Mouse (Mus musculus): ENCODE data around the gene Dyrk1b. TPM values are rescaled to one million over a fixed set of nuclear protein-coding genes. Genes with fewer than 3 reads are reported as not detected.
A peak's percentile ranks its signal among the peaks of the same experiment; 100 is the strongest.

The Dyrk1b gene
- polyA plus RNA-seq, 1 experiment = 22.4 TPM

DNA sequence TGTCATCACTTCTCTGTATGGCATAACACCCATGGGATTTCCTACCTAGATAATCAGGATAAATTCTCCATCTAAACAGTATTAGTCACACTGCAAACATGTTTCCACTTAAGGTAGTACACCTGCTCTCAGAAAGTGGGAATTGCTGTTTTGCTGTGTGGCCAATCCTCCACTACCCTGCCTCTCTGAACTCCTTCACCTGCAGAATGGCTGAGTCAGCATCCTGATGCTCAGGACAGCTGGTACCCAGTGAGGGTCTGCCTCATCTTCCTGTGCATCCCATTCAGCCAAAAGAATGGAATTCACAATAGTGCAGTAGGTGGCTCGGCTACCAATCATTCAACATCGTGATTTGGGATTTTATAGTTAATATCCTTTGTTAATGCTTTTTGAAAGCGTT lies 19.4 kb upstream of the Dyrk1b start:
- H3K27ac ChIP-seq (ENCODE audit: insufficient read depth, low read length) = no peak overlapping the region
- no peaks in the 10 kb centered on the region for H3K36me3 ChIP-seq (ENCODE audit: control insufficient read depth, insufficient read depth, low read length)
- WGBS = 81% methylated on average over 3 of the region's 3 CpGs
- H3K4me3 ChIP-seq (ENCODE audit: extremely low read depth, insufficient read depth, insufficient read length) = no peak overlapping the region
- DNase-seq (ENCODE audit: low read depth in 1 of 2, low spot score in 2 of 2) = no peak
- H3K4me1 ChIP-seq (ENCODE audit: control insufficient read depth, insufficient read depth, insufficient read length) = no peaks in the 10 kb centered on the region
- H3K27me3 ChIP-seq (ENCODE audit: control insufficient read depth, insufficient read depth, low read length) = no peaks in the 10 kb centered on the region
- TF ChIP-seq CTCF (IDR thresholded peaks at IDR 0.05; ENCODE audit: extremely low read depth, insufficient read depth, insufficient read length, insufficient replicate concordance) (no peak), POLR2A (IDR thresholded peaks at IDR 0.05; ENCODE audit: low read depth, low read length) (no peak)

DNA sequence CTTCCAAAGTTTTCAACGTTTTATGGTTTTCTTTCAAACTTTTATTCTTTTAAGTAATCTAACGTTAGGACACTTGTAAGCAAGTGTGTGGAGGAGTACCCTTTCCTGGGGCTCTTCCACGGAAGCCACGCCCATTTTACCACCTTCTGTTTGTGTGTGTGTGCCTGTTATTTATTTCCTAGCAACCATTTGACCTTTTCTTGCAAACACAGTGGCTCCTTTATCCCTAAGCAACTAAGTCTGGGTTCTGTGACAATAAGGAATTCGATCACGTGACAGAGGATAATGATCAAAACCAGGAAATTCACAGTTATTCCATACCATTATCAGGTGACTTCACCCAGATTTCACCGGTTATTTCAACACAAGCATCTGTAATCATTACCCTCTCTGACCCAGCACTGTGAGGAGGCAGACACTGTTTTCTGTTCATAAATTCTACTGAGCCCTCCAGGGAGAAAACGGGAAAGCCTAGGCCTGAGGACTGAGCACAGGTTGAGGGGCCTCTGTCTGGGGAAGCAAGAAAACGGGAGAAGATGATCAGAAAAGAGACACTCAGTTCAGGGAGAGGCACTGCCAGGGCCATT lies 18.0 kb upstream of the Dyrk1b start:
- TF ChIP-seq POLR2A (IDR thresholded peaks at IDR 0.05; ENCODE audit: low read depth, low read length) (no peak), CTCF (IDR thresholded peaks at IDR 0.05; ENCODE audit: extremely low read depth, insufficient read depth, insufficient read length, insufficient replicate concordance) (no peak)
- 58% methylated on average over 9 of the region's 9 CpGs for WGBS

DNA sequence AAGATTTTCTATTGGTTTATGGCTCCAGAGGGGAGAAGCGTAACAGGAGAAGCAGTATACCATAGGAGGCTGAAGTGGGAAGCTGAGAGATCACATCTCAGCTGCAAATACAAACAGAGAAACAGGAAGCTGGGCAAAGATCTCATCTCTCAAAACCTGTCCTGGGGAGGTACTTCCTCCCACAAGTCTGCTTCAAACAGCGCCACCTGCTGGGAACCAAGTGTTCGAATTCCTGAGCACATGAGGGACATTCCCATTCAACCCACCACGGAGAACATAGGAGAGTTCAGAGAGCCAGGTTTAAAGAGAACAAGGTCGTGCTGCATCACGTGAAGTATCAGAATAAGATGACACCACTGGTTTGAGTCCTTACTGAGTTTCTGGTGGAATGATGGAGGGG lies 13.9 kb upstream of the Dyrk1b start:
- WGBS = 84% methylated on average over 6 of the region's 6 CpGs
- Histone ChIP-seq H3K4me3 (ENCODE audit: extremely low read depth, insufficient read depth, insufficient read length) (no peak overlapping the region), H3K4me1 (ENCODE audit: control insufficient read depth, insufficient read depth, insufficient read length) (peaks cover 3% of the 10 kb centered on the region), H3K36me3 (ENCODE audit: control insufficient read depth, insufficient read depth, low read length) (no peaks in the 10 kb centered on the region), H3K27ac (ENCODE audit: insufficient read depth, low read length) (no peak overlapping the region), H3K27me3 (ENCODE audit: control insufficient read depth, insufficient read depth, low read length) (no peaks in the 10 kb centered on the region)
- TF ChIP-seq CTCF (IDR thresholded peaks at IDR 0.05; ENCODE audit: extremely low read depth, insufficient read depth, insufficient read length, insufficient replicate concordance) (no peak), POLR2A (IDR thresholded peaks at IDR 0.05; ENCODE audit: low read depth, low read length) (no peak)
- DNase-seq (ENCODE audit: low read depth in 1 of 2, low spot score in 2 of 2) = no peak

More for the DNA sequence above, 18.0 kb upstream of the Dyrk1b start:
- H3K4me3 ChIP-seq (ENCODE audit: extremely low read depth, insufficient read depth, insufficient read length) = no peak overlapping the region
- H3K36me3 ChIP-seq (ENCODE audit: control insufficient read depth, insufficient read depth, low read length) = no peaks in the 10 kb centered on the region
- no peaks in the 10 kb centered on the region for H3K27me3 ChIP-seq (ENCODE audit: control insufficient read depth, insufficient read depth, low read length)
- no peak for DNase-seq (ENCODE audit: low read depth in 1 of 2, low spot score in 2 of 2)
- no peaks in the 10 kb centered on the region for H3K4me1 ChIP-seq (ENCODE audit: control insufficient read depth, insufficient read depth, insufficient read length)
- no peak overlapping the region for H3K27ac ChIP-seq (ENCODE audit: insufficient read depth, low read length)

DNA sequence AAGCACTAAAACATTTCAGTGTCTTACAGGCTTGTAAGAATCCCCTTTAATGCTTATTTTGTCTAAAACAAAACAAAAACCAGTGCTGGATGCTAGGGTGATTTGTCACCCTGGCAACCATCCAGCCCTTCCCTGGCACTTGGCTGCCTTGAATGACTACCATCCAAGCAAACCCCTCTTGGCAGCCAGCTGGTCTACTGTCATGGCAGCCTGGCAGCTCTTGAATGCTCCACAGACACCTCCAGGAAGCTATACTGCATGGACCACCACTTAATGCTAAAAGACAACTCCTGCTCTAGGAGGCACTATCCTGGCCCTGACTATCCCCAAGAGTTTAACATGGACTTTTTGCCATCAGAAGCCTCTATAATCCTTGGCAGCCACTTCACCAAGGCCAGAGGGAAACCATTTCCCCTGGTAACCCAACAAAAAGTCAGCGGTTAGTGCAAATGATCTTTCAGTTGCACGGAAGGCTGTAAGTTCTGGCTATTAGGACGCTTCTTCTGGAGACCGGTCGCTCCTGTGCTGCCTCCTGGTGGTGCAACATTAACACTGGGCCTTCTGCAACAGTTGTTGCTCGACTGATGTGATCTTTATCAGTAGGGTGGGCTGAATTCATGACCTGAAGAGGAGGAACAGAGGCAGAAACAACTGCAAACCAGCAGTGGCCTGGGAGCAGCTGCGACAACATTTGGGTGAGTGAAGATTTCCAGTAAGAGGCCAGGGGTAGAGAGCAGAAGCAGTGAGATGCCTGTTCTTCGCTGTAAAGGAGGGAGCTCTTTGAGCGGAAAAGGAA lies 10.8 kb upstream of the Dyrk1b start:
- peak; percentile 60 to 73 for DNase-seq (ENCODE audit: low read depth in 1 of 2, low spot score in 2 of 2)
- peak; percentile 79; the same call in 1 of the 2 replicates for TF ChIP-seq CTCF (IDR thresholded peaks at IDR 0.05; ENCODE audit: extremely low read depth, insufficient read depth, insufficient read length, insufficient replicate concordance)
- no peak; the same call in 1 of the 2 replicates for TF ChIP-seq POLR2A (IDR thresholded peaks at IDR 0.05; ENCODE audit: low read depth, low read length)
- peak overlapping the region; percentile 90 for H3K4me3 ChIP-seq (ENCODE audit: extremely low read depth, insufficient read depth, insufficient read length)
- no peaks in the 10 kb centered on the region for H3K36me3 ChIP-seq (ENCODE audit: control insufficient read depth, insufficient read depth, low read length)
- WGBS = 2% methylated on average over 9 of the region's 9 CpGs
- peaks cover 7% of the 10 kb centered on the region for H3K4me1 ChIP-seq (ENCODE audit: control insufficient read depth, insufficient read depth, insufficient read length)
- H3K27ac ChIP-seq (ENCODE audit: insufficient read depth, low read length) = peak overlapping the region; percentile 50
- no peaks in the 10 kb centered on the region for H3K27me3 ChIP-seq (ENCODE audit: control insufficient read depth, insufficient read depth, low read length)

DNA sequence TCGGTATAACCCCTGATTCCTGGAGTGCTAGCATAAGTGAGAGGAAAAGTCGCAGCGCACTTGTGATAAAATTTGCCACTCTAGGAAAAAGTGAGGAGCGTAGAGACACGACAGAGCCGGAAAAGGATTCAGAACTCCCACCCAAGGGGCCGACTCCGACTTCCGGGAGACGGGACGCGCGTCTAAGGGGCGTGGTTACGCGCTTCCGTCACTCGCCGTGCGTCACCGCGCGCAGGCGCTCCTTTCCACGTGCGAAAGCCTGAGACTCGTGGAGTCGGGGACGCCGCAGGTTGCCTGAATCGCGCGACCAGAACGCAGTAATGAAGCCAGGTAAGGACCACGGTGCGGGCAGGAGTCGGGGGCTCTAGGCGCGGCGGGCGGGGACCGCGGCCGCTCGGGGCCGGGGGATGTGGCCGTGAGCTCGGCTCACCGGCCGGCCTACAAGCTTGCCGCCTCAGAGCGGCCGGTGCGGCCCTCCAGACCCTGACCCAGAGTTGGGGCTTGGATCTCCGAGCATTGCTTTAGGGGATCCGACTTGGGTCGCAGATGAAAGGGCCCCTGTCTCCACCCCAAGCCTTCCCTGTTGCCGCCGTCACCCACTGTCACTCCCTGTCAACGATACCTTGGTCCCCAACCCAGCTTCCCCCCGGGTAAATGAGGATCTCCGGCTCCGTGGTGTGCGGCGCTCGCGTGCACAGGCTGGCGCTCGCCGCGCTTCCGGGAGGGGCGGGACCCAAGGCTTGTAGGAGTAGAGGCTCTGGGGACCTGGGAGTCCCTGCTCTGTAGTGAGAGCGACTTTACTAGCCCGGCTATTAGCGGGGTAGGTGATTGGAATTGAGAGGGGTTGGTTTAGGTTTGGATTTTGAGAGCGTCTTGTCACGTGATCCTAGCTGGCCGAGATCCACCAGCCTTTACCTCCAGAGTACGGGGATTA lies 9.5 kb upstream of the Dyrk1b start, which contains the start of gene Fbl:
Gene Fbl (plus strand): TSS at position 222 of the 934 bp plus-strand sequence.
- DNase-seq (ENCODE audit: low read depth in 1 of 2, low spot score in 2 of 2) = peak; percentile 84 to 88
- Histone ChIP-seq H3K4me3 (ENCODE audit: extremely low read depth, insufficient read depth, insufficient read length) (peak within 1 kb of the TSS; percentile 90), H3K36me3 (ENCODE audit: control insufficient read depth, insufficient read depth, low read length) (no peaks in the 10 kb centered on the region), H3K4me1 (ENCODE audit: control insufficient read depth, insufficient read depth, insufficient read length) (peaks cover 7% of the 10 kb centered on the region), H3K27ac (ENCODE audit: insufficient read depth, low read length) (peak within 1 kb of the TSS; percentile 90), H3K27me3 (ENCODE audit: control insufficient read depth, insufficient read depth, low read length) (no peaks in the 10 kb centered on the region)
- under 1% methylated on average over 80 of the region's 80 CpGs for WGBS
- TF ChIP-seq CTCF (IDR thresholded peaks at IDR 0.05; ENCODE audit: extremely low read depth, insufficient read depth, insufficient read length, insufficient replicate concordance) (no peak), POLR2A (IDR thresholded peaks at IDR 0.05; ENCODE audit: low read depth, low read length) (peak; percentile 68)

DNA sequence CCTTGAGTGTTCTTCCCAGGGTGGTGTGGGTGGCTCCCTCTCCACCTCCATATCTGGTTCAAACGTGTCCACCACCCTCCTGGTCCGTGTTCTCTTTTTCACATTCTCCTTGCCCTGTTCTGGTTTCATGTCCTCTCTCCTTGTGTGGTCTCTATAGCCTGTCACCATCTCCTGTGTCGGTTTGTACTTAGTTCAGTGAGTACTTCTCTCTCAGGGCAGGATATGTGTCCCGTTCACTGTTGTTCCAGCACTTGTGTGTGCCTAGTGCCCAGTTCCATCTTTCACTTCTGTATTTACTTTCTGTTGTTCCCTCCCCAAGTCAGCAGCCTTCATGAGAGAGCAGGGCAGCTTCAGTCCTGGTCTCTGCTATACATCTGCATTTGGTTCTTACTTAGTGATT lies 3.9 kb upstream of the Dyrk1b start:
- peaks cover 7% of the 10 kb centered on the region for H3K4me1 ChIP-seq (ENCODE audit: control insufficient read depth, insufficient read depth, insufficient read length)
- peak overlapping the region; percentile 58 for H3K27ac ChIP-seq (ENCODE audit: insufficient read depth, low read length)
- no peak for DNase-seq (ENCODE audit: low read depth in 1 of 2, low spot score in 2 of 2)
- 62% methylated on average over 4 of the region's 4 CpGs for WGBS
- no peaks in the 10 kb centered on the region for H3K27me3 ChIP-seq (ENCODE audit: control insufficient read depth, insufficient read depth, low read length)
- peaks cover 7% of the 10 kb centered on the region for H3K36me3 ChIP-seq (ENCODE audit: control insufficient read depth, insufficient read depth, low read length)
- TF ChIP-seq POLR2A (IDR thresholded peaks at IDR 0.05; ENCODE audit: low read depth, low read length) (no peak), CTCF (IDR thresholded peaks at IDR 0.05; ENCODE audit: extremely low read depth, insufficient read depth, insufficient read length, insufficient replicate concordance) (no peak)
- no peak overlapping the region for H3K4me3 ChIP-seq (ENCODE audit: extremely low read depth, insufficient read depth, insufficient read length)

Measured in spleen, adult 2 months (tissue).